Mouse (Mus musculus) MEL (cell line): Measurements from ENCODE around the gene Il4ra. TPM values are rescaled to one million over a fixed set of nuclear protein-coding genes. Genes with fewer than 3 reads are reported as not detected.

Source experiments
- DNase-seq: peaks from one replicate; pipeline ENCODE4 v3.0.0; 2011; ENCODE audit warnings: low read depth, low spot score
- H3K27ac ChIP-seq: 2 replicates; pipeline ENCODE4 v1.5.1; 2012; ENCODE audit warnings: low read depth, mild to moderate bottlenecking, control low read depth, low read length, moderate library complexity; ENCODE audit not compliant: control insufficient read depth
- H3K27me3 ChIP-seq, 2 experiments: fragments of 150-350 bp in 1 of 2; sonication (generic) in 1 of 2; 2 replicates each; pipeline ENCODE4 v1.6.1; 2012; ENCODE audit warnings: low read length in 2 of 2, mild to moderate bottlenecking in 2 of 2, improper control_type of control experiment in 1 of 2, moderate library complexity in 1 of 2; ENCODE audit not compliant: insufficient read depth in 2 of 2, control insufficient read depth in 1 of 2
- H3K36me3 ChIP-seq, 2 experiments: 2 replicates each; pipeline ENCODE4 v1.6.1; 2012 to 2014; ENCODE audit warnings: low read length in 2 of 2, improper control_type of control experiment in 1 of 2, inconsistent platforms in 1 of 2, mild to moderate bottlenecking in 1 of 2; ENCODE audit not compliant: insufficient read depth in 2 of 2, control insufficient read depth in 1 of 2
- H3K4me1 ChIP-seq, 2 experiments: fragments of 150-350 bp in 1 of 2; sonication (generic) in 1 of 2; 2 replicates each; pipeline ENCODE4 v1.6.1; 2012; ENCODE audit warnings: low read length in 2 of 2, improper control_type of control experiment in 1 of 2, mild to moderate bottlenecking in 1 of 2; ENCODE audit not compliant: insufficient read depth in 2 of 2, control insufficient read depth in 1 of 2
- H3K4me3 ChIP-seq, 2 experiments: fragments of 150-350 bp in 1 of 2; sonication (generic) in 1 of 2; 2 replicates each; pipeline ENCODE4 v1.5.1; 2012; ENCODE audit warnings: low read depth in 2 of 2, low read length in 2 of 2, mild to moderate bottlenecking in 2 of 2, moderate library complexity in 2 of 2, control low read depth in 1 of 2, improper control_type of control experiment in 1 of 2; ENCODE audit not compliant: control insufficient read depth in 1 of 2, insufficient read depth in 1 of 2
- H3K79me2 ChIP-seq: 2 replicates; pipeline ENCODE4 v1.6.1; 2012; ENCODE audit warnings: mild to moderate bottlenecking, low read length, moderate library complexity; ENCODE audit not compliant: control insufficient read depth, poor library complexity, insufficient read depth
- H3K9ac ChIP-seq: 2 replicates; pipeline ENCODE4 v1.6.1; 2012; ENCODE audit warnings: low read depth, mild to moderate bottlenecking, control low read depth, low read length, moderate library complexity; ENCODE audit not compliant: control insufficient read depth, poor library complexity, severe bottlenecking
- H3K9me3 ChIP-seq: fragments of 150-350 bp; sonication (generic); replicated peaks from 2 replicates; pipeline ENCODE4 v1.6.1; 2012; ENCODE audit warnings: mild to moderate bottlenecking, low read length, improper control_type of control experiment, moderate library complexity; ENCODE audit not compliant: insufficient read depth
- BHLHE40 ChIP-seq: IDR thresholded peaks from 2 replicates; pipeline ENCODE4 v1.6.1; 2012; ENCODE audit warnings: low read depth, mild to moderate bottlenecking, inconsistent platforms, low read length, improper control_type of control experiment, borderline replicate concordance
- CHD1 ChIP-seq: IDR thresholded peaks from 2 replicates; pipeline ENCODE4 v1.6.1; 2012; ENCODE audit warnings: low read depth, mild to moderate bottlenecking, inconsistent platforms, low read length, improper control_type of control experiment
- CHD2 ChIP-seq: IDR thresholded peaks from 2 replicates; pipeline ENCODE4 v1.6.1; 2011; ENCODE audit warnings: low read length, improper control_type of control experiment
- EP300 ChIP-seq, 2 experiments: IDR thresholded peaks; 2 replicates each; pipeline ENCODE4 v1.6.1; 2011; ENCODE audit warnings: improper control_type of control experiment in 2 of 2, low read length in 2 of 2, low read depth in 1 of 2, mild to moderate bottlenecking in 1 of 2
- GATA1 ChIP-seq: IDR thresholded peaks from 2 replicates; pipeline ENCODE4 v1.6.1; 2011; ENCODE audit warnings: low read depth, low read length, improper control_type of control experiment
- HCFC1 ChIP-seq: IDR thresholded peaks from 2 replicates; pipeline ENCODE4 v1.6.1; 2012; ENCODE audit warnings: low read depth, mild to moderate bottlenecking, inconsistent platforms, low read length, improper control_type of control experiment, moderate library complexity
- KAT2A ChIP-seq: conservative IDR thresholded peaks from 2 replicates; pipeline ENCODE4 v1.6.1; 2012; ENCODE audit warnings: low read depth, low read length, improper control_type of control experiment, inconsistent platforms
- MAFK ChIP-seq: IDR thresholded peaks from 2 replicates; pipeline ENCODE4 v1.6.1; 2011; ENCODE audit warnings: low read depth, mild to moderate bottlenecking, low read length, improper control_type of control experiment, borderline replicate concordance
- MAX ChIP-seq: IDR thresholded peaks from 2 replicates; pipeline ENCODE4 v1.6.1; 2011; ENCODE audit warnings: low read length, improper control_type of control experiment
- MAZ ChIP-seq: IDR thresholded peaks from 2 replicates; pipeline ENCODE4 v1.6.1; 2012; ENCODE audit warnings: low read depth, mild to moderate bottlenecking, inconsistent platforms, low read length, improper control_type of control experiment
- MEF2A ChIP-seq: IDR thresholded peaks from 2 replicates; pipeline ENCODE4 v1.6.1; 2014; ENCODE audit warnings: low read depth, mild to moderate bottlenecking, inconsistent platforms, low read length, improper control_type of control experiment; ENCODE audit not compliant: poor library complexity, insufficient replicate concordance, severe bottlenecking; ENCODE audit errors: extremely low read depth
- MXI1 ChIP-seq: IDR thresholded peaks from 2 replicates; pipeline ENCODE4 v1.6.1; 2011; ENCODE audit warnings: mild to moderate bottlenecking, low read depth, low read length, improper control_type of control experiment
- MYC ChIP-seq: IDR thresholded peaks from 2 replicates; pipeline ENCODE4 v1.6.1; 2011; ENCODE audit warnings: low read depth, mild to moderate bottlenecking, low read length, improper control_type of control experiment, moderate library complexity
- NELFE ChIP-seq: IDR thresholded peaks from 2 replicates; pipeline ENCODE4 v1.6.1; 2011; ENCODE audit warnings: low read depth, low read length, improper control_type of control experiment
- POLR2A ChIP-seq, 2 experiments: IDR thresholded peaks; 2 replicates each; pipeline ENCODE4 v1.6.1; 2011 to 2012; ENCODE audit warnings: low read length in 2 of 2, mild to moderate bottlenecking in 2 of 2, control low read depth in 1 of 2, improper control_type of control experiment in 1 of 2, low read depth in 1 of 2, moderate library complexity in 1 of 2; ENCODE audit not compliant: control insufficient read depth in 1 of 2, insufficient read depth in 1 of 2, poor library complexity in 1 of 2
- RAD21 ChIP-seq: IDR thresholded peaks from 2 replicates; pipeline ENCODE4 v1.6.1; 2011; ENCODE audit warnings: mild to moderate bottlenecking, low read depth, low read length, improper control_type of control experiment
- RCOR1 ChIP-seq: IDR thresholded peaks from 2 replicates; pipeline ENCODE4 v1.6.1; 2012; ENCODE audit warnings: low read depth, mild to moderate bottlenecking, inconsistent platforms, low read length, improper control_type of control experiment
- SMC3 ChIP-seq: IDR thresholded peaks from 2 replicates; pipeline ENCODE4 v1.6.1; 2011; ENCODE audit warnings: low read depth, low read length, improper control_type of control experiment
- TAL1 ChIP-seq: IDR thresholded peaks from 2 replicates; pipeline ENCODE4 v1.6.1; 2012; ENCODE audit warnings: mild to moderate bottlenecking, inconsistent platforms, low read length, moderate library complexity, mixed read lengths
- USF1 ChIP-seq: IDR thresholded peaks from 2 replicates; pipeline ENCODE4 v1.6.1; 2014; ENCODE audit warnings: low read depth, mild to moderate bottlenecking, inconsistent platforms, low read length, improper control_type of control experiment, moderate library complexity
- USF2 ChIP-seq, 2 experiments: IDR thresholded peaks; 2 replicates each; pipeline ENCODE4 v1.6.1; 2011 to 2012; ENCODE audit warnings: improper control_type of control experiment in 2 of 2, low read length in 2 of 2, borderline replicate concordance in 1 of 2, inconsistent platforms in 1 of 2, low read depth in 1 of 2, mild to moderate bottlenecking in 1 of 2; ENCODE audit not compliant: insufficient read depth in 1 of 2
- ZC3H11A ChIP-seq: IDR thresholded peaks from 2 replicates; pipeline ENCODE4 v1.6.1; 2012; ENCODE audit warnings: low read depth, mild to moderate bottlenecking, inconsistent platforms, low read length, improper control_type of control experiment
- ZNF384 ChIP-seq: IDR thresholded peaks from 2 replicates; pipeline ENCODE4 v1.6.1; 2012; ENCODE audit warnings: low read depth, mild to moderate bottlenecking, inconsistent platforms, low read length, improper control_type of control experiment
- polyA plus RNA-seq, 2 experiments: library from polyadenylated mRNA; stranded (reverse) in 1 of 2; unstranded in 1 of 2; fragments of >175 nt in 1 of 2; fragments of >200 nt in 1 of 2; gene quantifications; 2 replicates each; pipeline versions ENCODE4 v1.2.1 to v1.2.4; 2012; ENCODE audit warnings: low replicate concordance in 2 of 2, low read depth in 1 of 2; ENCODE audit not compliant: insufficient read length in 2 of 2, insufficient read depth in 1 of 2, missing spikeins in 1 of 2
- total RNA-seq: library from RNA; depleted of rRNA; stranded (reverse); fragments of 300-350 nt; gene quantifications from 2 replicates; pipeline ENCODE4 v1.2.3, GENCODE M21; 2012

The Il4ra gene
- total and polyA plus RNA-seq, 3 experiments, result 3.6 to 5.0 TPM; not detected in 1

GRCm38 (mm10) chr7:125507279-125507678 lies 44.6 kb upstream of the Il4ra start:
- peaks cover 0 to 18% of the 10 kb centered on the region in 2 experiments; a peak in 2 of 4 replicates for H3K4me1 ChIP-seq
- no peaks in the 10 kb centered on the region for H3K27me3 ChIP-seq
- no peak overlapping the region for H3K27ac ChIP-seq
- no peak overlapping the region for H3K9ac ChIP-seq
- no peak for DNase-seq
- no peak overlapping the region for H3K4me3 ChIP-seq
- no peaks in the 10 kb centered on the region for H3K9me3 ChIP-seq
- peaks cover 0 to 11% of the 10 kb centered on the region in 2 experiments; a peak in 2 of 4 replicates for H3K36me3 ChIP-seq
- TF ChIP-seq TAL1, result no peak
- no peak for TF ChIP-seq MXI1
- no peak for TF ChIP-seq ZNF384
- no peak for TF ChIP-seq HCFC1
- TF ChIP-seq CHD1, result no peak
- no peak for TF ChIP-seq CHD2
- no peaks in the 10 kb centered on the region for H3K79me2 ChIP-seq

GRCm38 (mm10) chr7:125511432-125511831 lies 40.5 kb upstream of the Il4ra start:
- H3K9me3 ChIP-seq, result no peaks in the 10 kb centered on the region
- TF ChIP-seq BHLHE40 (no peak), KAT2A (no peak), EP300 (IDR thresholded peaks at IDR 0.05; ENCODE audit: low read depth in 1 of 2, low read length in 2 of 2) (no peak), RCOR1 (no peak), NELFE (no peak), MAFK (no peak), MEF2A (no peak), ZNF384 (no peak), SMC3 (no peak), USF2 (IDR thresholded peaks at IDR 0.05; ENCODE audit: borderline replicate concordance in 1 of 2, insufficient read depth in 1 of 2, low read depth in 1 of 2, low read length in 2 of 2) (no peak)
- TF ChIP-seq, all 39 proteins: peak for 0
- Histone ChIP-seq H3K9ac (no peak overlapping the region), H3K4me3 (no peak overlapping the region), H3K79me2 (no peaks in the 10 kb centered on the region), H3K27me3 (no peaks in the 10 kb centered on the region), H3K4me1 (peaks cover 17 to 30% of the 10 kb centered on the region in 2 experiments), H3K27ac (no peak overlapping the region), H3K36me3 (peaks cover 0 to 25% of the 10 kb centered on the region in 2 experiments; a peak in 2 of 4 replicates)
- DNase-seq, result no peak

- peak; percentile 82 for TF ChIP-seq USF1
- no peak for TF ChIP-seq POLR2A (IDR thresholded peaks at IDR 0.05; ENCODE audit: control insufficient read depth in 1 of 2, insufficient read depth in 1 of 2, low read depth in 1 of 2, low read length in 2 of 2, poor library complexity in 1 of 2)
- peak; percentile 81 for TF ChIP-seq MAX
- no peak for TF ChIP-seq RCOR1
- TF ChIP-seq GATA1, result peak; percentile 56
- 0 out of 2 replicates have a peak, but pooled peaks have one; percentile 42 for TF ChIP-seq MXI1
- peak; percentile 83 for TF ChIP-seq MYC
- 0 out of 2 replicates have a peak, but pooled peaks have one; percentile 36 for TF ChIP-seq MAZ
- TF ChIP-seq RAD21, result no peak
- no peak for TF ChIP-seq HCFC1
- no peak for TF ChIP-seq ZC3H11A
- no peak overlapping the region for H3K4me3 ChIP-seq
Measured at GRCm38 (mm10) chr7:125511852-125512251, 40.1 kb upstream of the Il4ra start.

More at GRCm38 (mm10) chr7:125511852-125512251, 40.1 kb upstream of the Il4ra start:
- no peaks in the 10 kb centered on the region for H3K9me3 ChIP-seq
- no peak overlapping the region for H3K27ac ChIP-seq
- H3K4me1 ChIP-seq, result peaks cover 18 to 33% of the 10 kb centered on the region in 2 experiments
- H3K9ac ChIP-seq, result no peak overlapping the region
- no peaks in the 10 kb centered on the region for H3K79me2 ChIP-seq
- peaks cover 0 to 27% of the 10 kb centered on the region in 2 experiments; a peak in 2 of 4 replicates for H3K36me3 ChIP-seq
- H3K27me3 ChIP-seq, result no peaks in the 10 kb centered on the region
- peak; percentile 37 for DNase-seq
